Mouse (Mus musculus) forebrain, embryonic 15.5 days (tissue): ENCODE results near the gene Ivd. TPM values are rescaled to one million over a fixed set of nuclear protein-coding genes. Genes with fewer than 3 reads are reported as not detected.

ENCODE experiments used
- ATAC-seq: fragments of 200-750 bp; cut with Nextera tagmentation; replicated peaks from 2 replicates; pipeline ENCODE4 v1.8.0; 2017; ENCODE audit warnings: mild to moderate bottlenecking, moderate TSS enrichment, moderate library complexity
- H3K27ac ChIP-seq: fragments of 300-500 bp; sonication (generic); replicated peaks from 2 replicates; pipeline ENCODE4 v1.5.1; 2015; ENCODE audit warnings: mild to moderate bottlenecking, inconsistent platforms
- H3K27me3 ChIP-seq: fragments of 300-500 bp; sonication (generic); 2 replicates; pipeline ENCODE4 v1.6.1; 2015; ENCODE audit warnings: inconsistent platforms
- H3K36me3 ChIP-seq: fragments of 300-500 bp; sonication (generic); 2 replicates; pipeline ENCODE4 v1.6.1; 2015; ENCODE audit warnings: mild to moderate bottlenecking, inconsistent platforms
- H3K4me1 ChIP-seq: fragments of 300-500 bp; sonication (generic); 2 replicates; pipeline ENCODE4 v1.6.1; 2015; ENCODE audit warnings: inconsistent platforms
- H3K4me2 ChIP-seq: fragments of 300-500 bp; sonication (generic); replicated peaks from 2 replicates; pipeline ENCODE4 v1.6.1; 2015; ENCODE audit warnings: mild to moderate bottlenecking, inconsistent platforms
- H3K4me3 ChIP-seq: fragments of 300-500 bp; sonication (generic); 2 replicates; pipeline ENCODE4 v1.5.1; 2015; ENCODE audit warnings: mild to moderate bottlenecking, inconsistent platforms
- H3K9ac ChIP-seq: fragments of 300-500 bp; sonication (generic); replicated peaks from 2 replicates; pipeline ENCODE4 v1.6.1; 2015; ENCODE audit warnings: mild to moderate bottlenecking, inconsistent platforms
- H3K9me3 ChIP-seq: fragments of 300-500 bp; sonication (generic); 2 replicates; pipeline ENCODE4 v1.6.1; 2016; ENCODE audit warnings: inconsistent platforms
- WGBS: fragments of 180-500 bp; shearing (Covaris S2); methylation state at CpG from one replicate; pipeline ENCODE4 v1.1.7; 2015; ENCODE audit warnings: mixed read lengths; 5-methylcytosine and 5-hydroxymethylcytosine counted together
- polyA plus RNA-seq: library from polyadenylated mRNA; unstranded; fragments of >200 nt; fragmentation: Nextera tagmentation; extraction: Ambion mirVana; gene quantifications from 2 replicates; pipeline ENCODE4 v1.2.1, GENCODE M21; 2015

Gene Ivd
- 54.2 and 62.1 TPM in 2 replicates for polyA plus RNA-seq

GRCm38 (mm10) chr2:118861454-118862339 is at the start of gene Ivd:
Gene Ivd (plus strand): TSS chr2:118861954.
- Histone ChIP-seq H3K4me3 (peak within 1 kb of the TSS; percentile 71), H3K4me1 (peaks cover 12% of the 10 kb centered on the region), H3K36me3 (no peaks in the 10 kb centered on the region), H3K27me3 (no peaks in the 10 kb centered on the region), H3K4me2 (peak within 1 kb of the TSS; percentile 81), H3K9me3 (no peaks in the 10 kb centered on the region), H3K9ac (peak within 1 kb of the TSS; percentile 74), H3K27ac (peak within 1 kb of the TSS; percentile 71)
- peak; percentile 100 for ATAC-seq
- WGBS: under 1% methylated on average over 34 of the region's 34 CpGs

DNA sequence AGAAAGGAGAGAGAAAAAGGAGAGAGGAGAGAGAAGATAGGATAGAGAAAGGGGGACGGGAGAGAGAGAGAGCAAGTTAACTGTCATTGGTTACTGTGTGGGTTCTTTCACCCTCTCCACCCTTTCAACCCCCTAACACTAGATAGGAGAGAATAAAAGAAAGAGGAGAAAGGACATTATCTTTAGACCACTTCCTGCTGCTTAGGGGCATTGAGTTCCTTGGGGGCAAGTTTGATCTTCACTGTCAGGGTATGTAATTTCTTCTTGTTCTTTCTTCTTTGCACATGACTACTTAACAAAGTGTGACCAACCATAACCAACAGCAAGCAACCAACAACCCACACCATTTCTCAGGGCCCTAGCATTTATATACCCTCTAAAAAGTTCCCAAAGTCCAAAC is 49.0 kb upstream of the Ivd start:
- WGBS: 63% methylated on average over 1 of the region's 1 CpGs
- H3K4me1 ChIP-seq: peaks cover 20% of the 10 kb centered on the region

DNA sequence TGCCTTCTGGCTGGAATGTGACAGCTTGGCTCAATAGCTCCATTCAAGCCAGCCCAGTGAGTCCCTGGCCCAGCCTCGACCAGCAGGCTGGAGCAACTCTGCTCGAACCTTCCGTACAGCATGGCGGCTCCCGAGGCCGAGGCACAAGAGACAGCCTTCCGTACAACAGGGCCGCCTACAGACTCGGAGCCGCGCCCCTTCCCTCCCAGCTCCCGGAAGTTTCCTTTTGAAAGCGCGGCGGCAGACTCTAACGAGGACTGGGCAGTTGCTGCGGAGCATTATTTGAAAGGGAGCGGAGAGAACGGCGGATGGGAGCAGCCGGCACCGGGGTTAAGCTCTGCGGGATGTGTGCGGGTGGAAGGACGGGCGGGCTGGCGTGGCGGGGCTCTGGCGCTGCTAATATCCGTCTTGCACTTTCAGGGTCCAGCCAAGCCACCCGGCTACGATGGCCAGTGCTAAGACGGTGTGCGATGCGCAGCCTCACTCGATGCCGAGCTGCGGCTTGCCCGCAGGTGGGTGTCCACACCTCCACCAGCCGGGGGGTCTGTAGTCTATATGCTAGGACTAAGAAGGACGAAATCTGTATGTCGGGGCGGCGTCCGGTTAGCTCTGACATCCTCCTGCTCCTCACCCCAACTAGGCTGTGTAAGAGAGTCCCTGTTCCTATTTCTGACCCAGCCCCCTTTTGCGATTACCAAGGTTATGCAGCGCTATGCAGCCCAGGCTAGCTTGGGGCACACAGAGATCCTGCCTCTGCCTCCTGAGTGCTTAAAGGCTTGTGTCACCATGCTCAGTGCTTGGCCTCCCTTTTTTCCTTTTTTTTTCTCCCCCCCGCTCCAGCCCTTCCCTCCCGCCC is 47.5 kb upstream of the Ivd start, which contains the start of gene Knstrn:
Gene Knstrn (plus strand): TSS at position 23 of the 856 bp plus-strand sequence.
- Histone ChIP-seq H3K4me2 (peak within 1 kb of the TSS; percentile 72), H3K9ac (peak within 1 kb of the TSS; percentile 51), H3K36me3 (no peaks in the 10 kb centered on the region), H3K4me1 (peaks cover 20% of the 10 kb centered on the region), H3K27me3 (no peaks in the 10 kb centered on the region), H3K4me3 (peak within 1 kb of the TSS; percentile 62), H3K27ac (0 out of 2 replicates have a peak within 1 kb of the TSS, but pooled peaks have one; percentile 13), H3K9me3 (no peaks in the 10 kb centered on the region)
- 1% methylated on average over 49 of the region's 49 CpGs for WGBS
- peak; percentile 98 for ATAC-seq

More for the DNA sequence above, 49.0 kb upstream of the Ivd start:
- Histone ChIP-seq H3K27me3 (no peaks in the 10 kb centered on the region), H3K4me2 (no peak overlapping the region), H3K4me3 (no peak overlapping the region), H3K9me3 (no peaks in the 10 kb centered on the region), H3K9ac (no peak overlapping the region), H3K36me3 (no peaks in the 10 kb centered on the region), H3K27ac (no peak overlapping the region)
- ATAC-seq: no peak

DNA sequence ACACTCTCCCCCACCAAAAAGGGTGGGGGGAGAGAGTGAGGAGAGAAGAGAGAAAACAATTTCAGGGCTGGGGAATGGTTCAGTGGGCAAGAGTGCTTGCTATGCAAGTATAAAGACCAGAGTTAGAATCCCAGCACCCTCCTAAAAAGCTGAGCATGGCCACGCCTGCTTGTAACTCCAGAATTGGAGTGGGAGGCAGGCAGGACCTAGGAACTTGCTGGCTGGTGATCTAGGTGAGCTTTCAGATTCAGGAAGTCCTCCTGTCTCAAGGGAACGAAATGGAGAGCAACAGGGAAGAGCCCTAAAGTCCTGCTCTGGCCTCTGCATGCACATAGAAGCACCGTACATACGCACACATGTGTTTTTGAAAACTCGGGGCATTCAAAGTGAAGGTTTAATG is 39.0 kb upstream of the Ivd start:
- Histone ChIP-seq H3K4me2 (no peak overlapping the region), H3K36me3 (peaks cover 16% of the 10 kb centered on the region; the same call in 1 of the 2 replicates), H3K4me3 (no peak overlapping the region), H3K4me1 (no peaks in the 10 kb centered on the region), H3K9me3 (no peaks in the 10 kb centered on the region), H3K27ac (no peak overlapping the region), H3K27me3 (no peaks in the 10 kb centered on the region), H3K9ac (no peak overlapping the region)
- WGBS: 94% methylated on average over 5 of the region's 5 CpGs
- ATAC-seq: no peak

- H3K4me2 ChIP-seq: no peak overlapping the region
- H3K27ac ChIP-seq: no peak overlapping the region
- no peak for ATAC-seq
- no peaks in the 10 kb centered on the region for H3K4me1 ChIP-seq
- H3K9me3 ChIP-seq: no peaks in the 10 kb centered on the region
- H3K4me3 ChIP-seq: no peak overlapping the region
- H3K9ac ChIP-seq: no peak overlapping the region
- 94% methylated on average over 4 of the region's 4 CpGs for WGBS
- peaks cover 16% of the 10 kb centered on the region; the same call in 1 of the 2 replicates for H3K36me3 ChIP-seq
- no peaks in the 10 kb centered on the region for H3K27me3 ChIP-seq
These were observed 37.4 kb upstream of the Ivd start for GRCm38 (mm10) chr2:118824396-118824795.

DNA sequence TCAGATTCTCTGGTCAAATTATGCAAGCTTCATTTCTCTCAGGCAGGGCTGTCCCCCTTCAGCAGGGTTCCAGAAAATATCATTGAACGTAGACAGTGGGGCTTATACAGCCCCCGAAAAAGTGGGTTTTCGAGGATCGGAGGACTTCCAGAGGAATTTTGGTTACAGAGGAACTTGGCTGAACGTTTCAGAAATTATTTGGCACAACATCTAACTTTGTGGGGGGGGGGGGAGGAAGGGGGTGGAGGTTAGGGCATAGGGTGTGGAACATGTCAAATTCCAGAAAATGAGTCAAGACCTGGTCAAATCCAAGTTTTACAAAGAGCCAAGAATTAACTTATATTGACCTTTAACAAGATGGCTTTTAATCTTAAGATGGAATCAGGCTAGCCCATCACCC is 32.7 kb upstream of the Ivd start:
- WGBS: 92% methylated on average over 5 of the region's 5 CpGs
- no peak overlapping the region for H3K27ac ChIP-seq
- H3K9me3 ChIP-seq: no peaks in the 10 kb centered on the region
- no peak overlapping the region for H3K9ac ChIP-seq
- H3K4me1 ChIP-seq: no peaks in the 10 kb centered on the region
- ATAC-seq: no peak
- H3K36me3 ChIP-seq: peaks cover 15% of the 10 kb centered on the region; the same call in 1 of the 2 replicates
- H3K27me3 ChIP-seq: no peaks in the 10 kb centered on the region
- H3K4me3 ChIP-seq: no peak overlapping the region
- no peak overlapping the region for H3K4me2 ChIP-seq

- no peaks in the 10 kb centered on the region for H3K27me3 ChIP-seq
- H3K4me1 ChIP-seq: no peaks in the 10 kb centered on the region
- WGBS: 94% methylated on average over 6 of the region's 6 CpGs
- H3K27ac ChIP-seq: no peak overlapping the region
- no peak overlapping the region for H3K9ac ChIP-seq
- H3K36me3 ChIP-seq: 0 out of 2 replicates have a peak, but pooled peaks cover 3% of the 10 kb centered on the region
- ATAC-seq: no peak
- no peaks in the 10 kb centered on the region for H3K9me3 ChIP-seq
- no peak overlapping the region for H3K4me2 ChIP-seq
- H3K4me3 ChIP-seq: no peak overlapping the region
These were observed 27.7 kb upstream of the Ivd start for GRCm38 (mm10) chr2:118834061-118834460.

DNA sequence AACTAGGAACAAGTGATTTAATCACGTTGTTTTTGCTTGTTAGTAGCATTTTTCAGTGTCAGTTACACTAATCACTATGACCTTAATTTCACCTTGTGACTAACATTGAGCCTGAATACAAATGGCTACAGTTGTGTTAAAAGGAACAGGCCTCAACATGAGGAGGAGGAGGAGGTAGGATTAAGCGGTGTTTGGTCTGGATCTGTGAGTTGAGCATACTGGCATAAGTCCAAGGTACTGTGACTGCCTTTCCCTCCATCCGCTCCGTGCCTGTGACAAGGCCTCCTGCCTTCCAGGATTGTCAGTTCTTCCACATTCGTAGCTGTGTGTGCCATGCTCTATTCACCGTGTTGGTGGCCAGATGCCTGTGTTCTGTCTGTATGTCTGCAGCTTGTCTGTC is 26.6 kb upstream of the Ivd start:
- no peak for ATAC-seq
- Histone ChIP-seq H3K9me3 (no peaks in the 10 kb centered on the region), H3K4me3 (no peak overlapping the region), H3K27ac (no peak overlapping the region), H3K36me3 (0 out of 2 replicates have a peak, but pooled peaks cover 3% of the 10 kb centered on the region), H3K4me1 (no peaks in the 10 kb centered on the region), H3K27me3 (no peaks in the 10 kb centered on the region), H3K9ac (no peak overlapping the region), H3K4me2 (no peak overlapping the region)
- WGBS: 61% methylated on average over 6 of the region's 6 CpGs

DNA sequence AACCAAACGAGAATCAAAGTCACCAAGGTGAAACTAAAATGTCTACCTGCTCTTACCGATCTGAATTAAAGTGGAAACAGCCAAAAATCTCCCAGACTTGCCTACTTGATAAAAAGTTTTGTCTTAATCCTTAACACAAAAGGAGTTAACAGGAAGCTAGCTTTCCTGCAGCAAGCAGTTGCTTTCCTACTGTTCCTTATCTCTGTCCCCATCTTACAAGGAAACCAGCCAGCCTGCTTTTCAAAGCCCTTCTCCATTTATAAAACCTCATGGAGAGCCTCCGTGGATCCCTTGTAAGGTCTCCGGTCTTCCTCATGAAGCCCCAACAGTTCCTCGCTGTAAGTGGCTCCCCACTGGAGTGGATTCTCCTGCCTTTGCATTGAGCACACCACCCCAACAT is 23.4 kb upstream of the Ivd start:
- no peak for ATAC-seq
- 43% methylated on average over 5 of the region's 5 CpGs for WGBS
- H3K4me2 ChIP-seq: no peak overlapping the region

GRCm38 (mm10) chr2:118841186-118841585 is 20.6 kb upstream of the Ivd start:
- no peak overlapping the region for H3K27ac ChIP-seq
- no peaks in the 10 kb centered on the region for H3K27me3 ChIP-seq
- no peak overlapping the region for H3K4me3 ChIP-seq
- peaks cover 4% of the 10 kb centered on the region; the same call in 1 of the 2 replicates for H3K4me1 ChIP-seq
- H3K36me3 ChIP-seq: no peaks in the 10 kb centered on the region
- no peak overlapping the region for H3K4me2 ChIP-seq
- H3K9me3 ChIP-seq: no peaks in the 10 kb centered on the region
- whole genome bisulfite sequencing: 75% methylated on average over 5 of the region's 5 CpGs
- H3K9ac ChIP-seq: no peak overlapping the region
- no peak for ATAC-seq

More for the DNA sequence above, 23.4 kb upstream of the Ivd start:
- no peaks in the 10 kb centered on the region for H3K4me1 ChIP-seq
- no peaks in the 10 kb centered on the region for H3K27me3 ChIP-seq
- H3K36me3 ChIP-seq: 0 out of 2 replicates have a peak, but pooled peaks cover 3% of the 10 kb centered on the region
- H3K27ac ChIP-seq: no peak overlapping the region
- H3K4me3 ChIP-seq: no peak overlapping the region
- no peak overlapping the region for H3K9ac ChIP-seq
- H3K9me3 ChIP-seq: no peaks in the 10 kb centered on the region

GRCm38 (mm10) chr2:118841774-118842173 is 20.0 kb upstream of the Ivd start:
- 91% methylated on average over 4 of the region's 4 CpGs for WGBS
- H3K9me3 ChIP-seq: no peaks in the 10 kb centered on the region

DNA sequence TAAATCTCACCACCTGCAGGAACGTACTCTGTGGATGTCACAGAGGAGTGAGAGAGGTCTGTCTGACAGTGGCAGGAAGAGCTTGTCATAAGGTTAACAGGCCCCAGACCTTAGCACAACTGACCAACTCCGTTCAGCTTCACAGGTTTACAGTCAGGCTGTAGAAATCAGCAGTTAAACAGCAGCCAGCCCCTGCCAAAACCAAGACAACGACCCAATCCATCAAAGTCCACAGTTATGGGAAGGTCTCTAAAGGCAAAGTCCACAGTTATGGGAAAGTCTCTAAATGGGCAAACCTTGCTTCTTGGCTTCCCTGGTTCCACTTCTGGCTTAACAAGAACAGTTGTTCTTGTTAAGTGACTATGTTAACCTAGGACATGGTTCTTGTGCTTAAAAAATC is 17.3 kb upstream of the Ivd start:
- H3K27ac ChIP-seq: no peak overlapping the region
- H3K27me3 ChIP-seq: no peaks in the 10 kb centered on the region
- H3K4me2 ChIP-seq: no peak overlapping the region
- no peaks in the 10 kb centered on the region for H3K36me3 ChIP-seq
- peaks cover 5% of the 10 kb centered on the region; the same call in 1 of the 2 replicates for H3K4me1 ChIP-seq
- H3K9me3 ChIP-seq: no peaks in the 10 kb centered on the region
- no peak overlapping the region for H3K9ac ChIP-seq
- no peak overlapping the region for H3K4me3 ChIP-seq
- ATAC-seq: no peak
- 84% methylated on average over 3 of the region's 3 CpGs for WGBS

More at GRCm38 (mm10) chr2:118841774-118842173, 20.0 kb upstream of the Ivd start:
- no peak overlapping the region for H3K4me2 ChIP-seq
- ATAC-seq: no peak
- no peaks in the 10 kb centered on the region for H3K36me3 ChIP-seq
- no peak overlapping the region for H3K9ac ChIP-seq
- H3K27ac ChIP-seq: no peak overlapping the region
- H3K4me1 ChIP-seq: peaks cover 5% of the 10 kb centered on the region; the same call in 1 of the 2 replicates
- H3K4me3 ChIP-seq: no peak overlapping the region
- H3K27me3 ChIP-seq: no peaks in the 10 kb centered on the region
